Mouse (Mus musculus) intestine, postnatal 0 days (tissue): ENCODE data around the gene Oaz2. TPM values are rescaled to one million over a fixed set of nuclear protein-coding genes. Genes with fewer than 3 reads are reported as not detected.

Source experiments
- ATAC-seq: fragments of 200-750 bp; cut with Nextera tagmentation; 2 replicates; pipeline ENCODE4 v1.8.0; 2017; ENCODE audit warnings: mild to moderate bottlenecking, moderate TSS enrichment, moderate library complexity
- H3K27ac ChIP-seq: fragments of 300-500 bp; sonication (generic); 2 replicates; pipeline ENCODE4 v1.5.1; 2014; ENCODE audit warnings: mild to moderate bottlenecking, low read depth, low read length, moderate library complexity
- H3K27me3 ChIP-seq: fragments of 300-500 bp; sonication (generic); replicated peaks from 2 replicates; pipeline ENCODE4 v1.6.1; 2014; ENCODE audit warnings: low read length, mixed read lengths; ENCODE audit not compliant: control insufficient read depth, insufficient read depth
- H3K36me3 ChIP-seq: fragments of 300-500 bp; sonication (generic); 2 replicates; pipeline ENCODE4 v1.6.1; 2014; ENCODE audit warnings: mild to moderate bottlenecking, moderate library complexity; ENCODE audit not compliant: control insufficient read depth, insufficient read depth
- H3K4me1 ChIP-seq: fragments of 300-500 bp; sonication (generic); replicated peaks from 2 replicates; pipeline ENCODE4 v1.6.1; 2014; ENCODE audit warnings: antibody characterized with exemption, low read length, mixed read lengths; ENCODE audit not compliant: control insufficient read depth, insufficient read depth
- H3K4me2 ChIP-seq: fragments of 300-500 bp; sonication (generic); replicated peaks from 2 replicates; pipeline ENCODE4 v1.6.1; 2014; ENCODE audit warnings: low read depth, mild to moderate bottlenecking, moderate library complexity
- H3K4me3 ChIP-seq: fragments of 300-500 bp; sonication (generic); 2 replicates; pipeline ENCODE4 v1.5.1; 2014; ENCODE audit warnings: low read depth, low read length
- H3K9ac ChIP-seq: fragments of 300-500 bp; sonication (generic); 2 replicates; pipeline ENCODE4 v1.6.1; 2014; ENCODE audit warnings: mild to moderate bottlenecking, low read depth, low read length
- H3K9me3 ChIP-seq: fragments of 300-500 bp; sonication (generic); 2 replicates; pipeline ENCODE4 v1.6.1; 2016; ENCODE audit warnings: mixed run types; ENCODE audit not compliant: control insufficient read depth
- CTCF ChIP-seq: sonication (generic); IDR thresholded peaks from 2 replicates; pipeline ENCODE4 v1.5.1; 2016; ENCODE audit warnings: low read depth, mild to moderate bottlenecking, control low read depth, antibody characterized with exemption, moderate library complexity
- WGBS: fragments of 180-500 bp; shearing (Covaris S2); extraction: QIAGEN DNeasy Blood & Tissue Kit; methylation state at CpG from one replicate; pipeline ENCODE4 v1.1.7; 2014; 5-methylcytosine and 5-hydroxymethylcytosine counted together
- polyA plus RNA-seq: library from polyadenylated mRNA; unstranded; fragments of >200 nt; fragmentation: Nextera tagmentation; extraction: Ambion mirVana; gene quantifications from 2 replicates; pipeline ENCODE4 v1.2.1, GENCODE M21; 2015

Oaz2 gene
- 141 and 152 TPM in 2 replicates for polyA plus RNA-seq

DNA sequence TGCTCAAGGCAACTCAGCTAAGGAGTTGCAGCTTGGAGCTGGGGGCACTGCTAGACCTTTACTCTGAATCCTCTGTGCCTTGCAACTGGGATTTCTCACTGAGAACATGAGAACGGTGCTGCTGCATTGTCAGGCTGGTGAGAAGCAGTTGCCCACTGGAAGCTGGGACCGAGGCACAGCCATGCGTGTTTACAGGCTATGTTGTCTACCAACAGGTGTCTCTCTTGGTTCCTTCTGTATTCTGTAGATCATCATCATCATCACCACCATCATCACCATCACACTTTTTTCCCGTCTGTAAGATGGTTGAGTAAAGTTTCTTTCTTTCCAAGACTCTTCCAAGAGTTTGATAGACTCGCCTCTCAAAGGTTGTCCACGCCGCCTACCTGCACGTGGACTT lies at the start of gene Oaz2:
Gene Oaz2 (plus strand): TSS at position 301 of the 400 bp plus-strand sequence.
- Histone ChIP-seq H3K4me1 (0 out of 2 replicates have a peak, but pooled peaks cover 6% of the 10 kb centered on the region), H3K36me3 (no peaks in the 10 kb centered on the region), H3K4me2 (no peak within 1 kb of the TSS), H3K27me3 (no peaks in the 10 kb centered on the region), H3K27ac (no peak within 1 kb of the TSS), H3K4me3 (no peak within 1 kb of the TSS), H3K9me3 (no peaks in the 10 kb centered on the region), H3K9ac (no peak within 1 kb of the TSS)
- ATAC-seq, result no peak
- no peak for TF ChIP-seq CTCF
- WGBS, result 94% methylated on average over 8 of the region's 8 CpGs

DNA sequence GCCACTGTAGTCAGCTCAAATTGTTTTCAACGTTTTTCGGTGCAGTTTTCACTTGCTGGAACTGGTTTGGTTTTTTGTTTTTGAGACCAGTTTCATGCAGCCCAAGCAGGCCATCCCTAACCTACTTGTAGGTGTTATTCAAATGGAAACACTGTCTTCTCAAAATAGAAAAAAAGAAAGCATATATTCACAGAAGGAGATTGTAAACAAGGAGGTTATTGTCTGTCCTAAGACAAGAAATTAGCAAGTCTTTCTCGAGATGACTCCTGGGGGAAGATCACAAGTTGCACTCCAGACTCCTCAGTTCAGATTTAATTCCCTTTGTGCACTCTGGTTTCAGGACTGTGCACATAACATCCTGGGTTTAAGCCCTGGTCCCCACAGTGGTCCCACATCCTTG lies 48.5 kb upstream of the Oaz2 start:
- Histone ChIP-seq H3K9me3 (no peaks in the 10 kb centered on the region), H3K4me2 (no peak overlapping the region), H3K27me3 (no peaks in the 10 kb centered on the region), H3K36me3 (no peaks in the 10 kb centered on the region), H3K4me3 (no peak overlapping the region), H3K4me1 (no peaks in the 10 kb centered on the region), H3K27ac (no peak overlapping the region), H3K9ac (no peak overlapping the region)
- ATAC-seq, result no peak
- 62% methylated on average over 3 of the region's 3 CpGs for WGBS
- TF ChIP-seq CTCF, result no peak

DNA sequence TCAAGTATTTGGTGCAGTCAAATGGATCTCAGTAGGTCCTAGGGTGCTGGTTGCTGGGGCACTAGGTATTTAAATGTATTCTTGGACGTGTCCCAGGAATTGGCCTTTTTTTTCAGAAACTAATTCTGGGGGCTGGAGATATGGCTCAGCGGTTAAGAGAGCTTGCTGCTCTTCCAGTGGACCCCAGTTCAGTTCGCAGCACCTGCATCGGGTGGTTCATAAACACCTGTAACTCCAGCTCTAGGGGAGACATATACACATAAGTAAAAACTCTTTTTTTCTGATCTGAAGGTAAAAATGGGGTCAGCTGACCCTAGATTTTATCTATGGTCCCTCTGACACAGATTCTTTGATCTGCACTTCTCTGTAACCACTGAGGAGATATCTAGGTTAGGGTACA lies 46.6 kb upstream of the Oaz2 start:
- Histone ChIP-seq H3K36me3 (no peaks in the 10 kb centered on the region), H3K4me3 (no peak overlapping the region), H3K9ac (no peak overlapping the region), H3K27me3 (no peaks in the 10 kb centered on the region), H3K9me3 (no peaks in the 10 kb centered on the region), H3K4me1 (no peaks in the 10 kb centered on the region), H3K4me2 (no peak overlapping the region), H3K27ac (no peak overlapping the region)
- ATAC-seq, result no peak
- TF ChIP-seq CTCF, result no peak
- 86% methylated on average over 4 of the region's 4 CpGs for WGBS

DNA sequence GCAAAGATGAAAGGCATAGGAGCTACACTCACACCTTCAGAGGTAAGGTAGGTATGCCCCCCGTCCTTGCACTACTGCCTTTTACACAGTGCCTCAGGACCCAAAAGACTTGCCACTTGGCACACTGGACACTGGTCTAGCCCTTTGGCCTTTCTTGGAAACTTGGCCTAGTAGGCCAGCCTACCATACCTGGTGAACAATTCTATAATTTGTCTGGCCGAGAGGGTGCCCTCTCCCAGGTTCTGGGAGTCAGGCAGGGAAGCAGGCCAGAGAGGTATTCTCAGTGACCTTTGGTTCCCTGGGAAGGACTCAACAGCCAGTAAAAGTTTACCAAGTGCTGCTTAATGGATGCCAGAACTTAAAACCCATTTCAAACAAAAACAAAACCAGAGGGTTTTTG lies 46.1 kb upstream of the Oaz2 start:
- Histone ChIP-seq H3K27me3 (no peaks in the 10 kb centered on the region), H3K4me2 (no peak overlapping the region), H3K4me3 (no peak overlapping the region), H3K27ac (no peak overlapping the region), H3K9ac (no peak overlapping the region), H3K9me3 (no peaks in the 10 kb centered on the region), H3K36me3 (no peaks in the 10 kb centered on the region), H3K4me1 (no peaks in the 10 kb centered on the region)
- TF ChIP-seq CTCF, result no peak
- WGBS, result 72% methylated on average over 2 of the region's 2 CpGs
- no peak for ATAC-seq

DNA sequence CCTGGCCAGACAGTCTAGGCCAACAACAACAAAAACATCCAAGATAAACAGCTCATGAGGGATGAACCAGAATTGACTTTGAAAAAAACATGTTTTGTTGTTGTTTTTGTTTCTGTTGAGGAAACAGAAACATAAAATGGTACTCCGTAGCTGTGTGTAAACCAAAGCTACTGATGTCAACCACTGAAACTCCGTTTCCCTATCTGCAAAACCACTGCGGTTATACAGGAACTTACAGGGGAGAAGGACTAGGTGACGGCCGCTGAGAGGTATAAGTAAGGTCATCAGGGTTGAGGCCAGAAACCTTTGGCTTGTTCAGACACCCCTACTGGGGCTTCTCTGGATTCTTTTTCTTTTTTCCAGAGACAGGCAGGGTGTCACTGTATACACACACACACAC lies 45.0 kb upstream of the Oaz2 start:
- H3K4me2 ChIP-seq, result no peak overlapping the region
- H3K4me3 ChIP-seq, result no peak overlapping the region

DNA sequence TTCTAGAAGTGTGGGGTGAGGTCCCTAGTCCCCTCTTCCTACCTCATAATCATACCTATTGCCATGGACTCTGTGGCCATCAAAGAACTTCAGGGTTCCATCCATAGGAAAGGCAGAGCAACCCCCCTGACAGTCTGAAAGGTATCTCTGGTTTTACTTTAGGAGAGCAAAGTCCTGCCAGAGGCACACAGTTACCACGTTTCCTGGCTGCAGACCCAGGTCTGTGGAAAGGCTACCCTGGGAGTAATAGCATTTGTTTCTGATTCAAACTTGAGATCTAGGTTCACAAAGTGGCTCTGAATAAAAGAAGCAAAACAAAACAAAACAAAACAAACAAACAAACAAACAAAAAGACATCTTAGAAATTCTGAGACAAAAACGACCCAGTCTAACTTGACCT lies 43.5 kb upstream of the Oaz2 start:
- WGBS, result 56% methylated on average over 2 of the region's 2 CpGs
- Histone ChIP-seq H3K36me3 (no peaks in the 10 kb centered on the region), H3K27me3 (peaks cover 9% of the 10 kb centered on the region; the same call in 1 of the 2 replicates), H3K9ac (no peak overlapping the region), H3K9me3 (no peaks in the 10 kb centered on the region), H3K4me2 (no peak overlapping the region), H3K4me3 (no peak overlapping the region), H3K27ac (no peak overlapping the region), H3K4me1 (no peaks in the 10 kb centered on the region)
- TF ChIP-seq CTCF, result no peak
- no peak for ATAC-seq

More for the DNA sequence above, 45.0 kb upstream of the Oaz2 start:
- WGBS, result 84% methylated on average over 5 of the region's 5 CpGs
- no peak overlapping the region for H3K9ac ChIP-seq
- no peak overlapping the region for H3K27ac ChIP-seq
- TF ChIP-seq CTCF, result no peak
- no peaks in the 10 kb centered on the region for H3K4me1 ChIP-seq
- no peaks in the 10 kb centered on the region for H3K36me3 ChIP-seq
- 0 out of 2 replicates have a peak, but pooled peaks cover 2% of the 10 kb centered on the region for H3K27me3 ChIP-seq
- H3K9me3 ChIP-seq, result no peaks in the 10 kb centered on the region
- ATAC-seq, result no peak
